Mouse (Mus musculus): ENCODE results near the gene Zfp710. TPM values are rescaled to one million over a fixed set of nuclear protein-coding genes. Genes with fewer than 3 reads are reported as not detected.
A peak's percentile ranks its signal among the peaks of the same experiment; 100 is the strongest.

Gene Zfp710
- polyA plus RNA-seq, 1 experiment from 2014 or later = 9.4 TPM

DNA sequence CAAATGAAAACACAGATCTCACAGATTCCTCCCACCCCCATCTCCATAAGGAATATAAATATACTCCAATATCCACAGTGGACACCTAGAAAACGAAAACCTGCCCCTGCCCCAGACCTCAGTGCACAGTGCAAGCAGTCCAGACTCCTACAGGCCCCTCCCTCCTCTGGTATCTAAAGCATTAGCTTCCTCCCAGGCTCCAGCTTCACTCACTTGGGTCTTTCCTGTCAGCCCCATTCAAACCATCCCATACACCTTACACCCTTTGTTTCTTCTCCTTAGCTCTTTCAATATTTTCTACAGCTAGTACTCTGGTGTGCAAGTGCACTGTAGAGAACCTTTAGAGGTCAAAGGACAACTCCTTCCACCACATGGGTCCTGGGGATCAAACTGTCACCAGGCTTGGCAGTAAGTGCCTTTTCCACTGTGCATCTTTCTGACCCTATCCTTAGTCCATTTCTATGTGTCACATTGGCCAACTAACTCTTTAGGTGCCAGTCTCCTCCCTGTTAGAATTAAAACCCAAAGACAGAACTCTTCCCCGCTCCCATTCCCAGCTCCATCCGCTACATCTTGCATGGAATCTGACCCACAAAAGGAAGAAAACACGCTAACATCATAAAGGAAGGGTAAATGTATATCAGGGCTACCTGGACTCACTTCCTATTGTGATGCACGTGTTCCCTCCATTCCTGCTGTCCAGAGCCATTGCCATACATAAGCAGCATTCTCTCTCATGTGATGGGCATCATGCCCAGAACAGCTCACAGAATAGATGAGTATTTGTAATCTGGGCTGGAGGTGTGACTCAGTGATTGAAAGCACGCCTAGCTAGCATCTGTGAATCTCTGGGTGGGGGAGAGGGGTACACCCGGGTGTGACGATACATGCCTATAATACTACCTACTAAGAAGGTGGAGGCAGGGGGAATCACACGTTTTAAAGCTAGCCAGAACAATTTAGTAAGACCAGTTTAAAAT is 86.7 kb downstream of the Zfp710 start:
- H3K4me1 ChIP-seq (replicated peaks) = peaks cover 64% of the 10 kb centered on the region
- H3K4me3 ChIP-seq = peak overlapping the region; percentile 86
- peak overlapping the region; percentile 31; the same call in 1 of the 2 replicates for H3K9ac ChIP-seq
- peak overlapping the region; percentile 100 for H3K27ac ChIP-seq
- H3K36me3 ChIP-seq = peaks cover 15% of the 10 kb centered on the region
- 49% methylated on average over 9 of the region's 9 CpGs for WGBS
- H3K27me3 ChIP-seq = no peaks in the 10 kb centered on the region
- peak overlapping the region; percentile 88 for H3K4me2 ChIP-seq
- no peaks in the 10 kb centered on the region for H3K9me3 ChIP-seq (replicated peaks)
- no peak for ATAC-seq (replicated peaks; ENCODE audit: insufficient number of reproducible peaks, insufficient read depth, low FRiP score, low read depth)

GRCm38 (mm10) chr7:80113989-80114388 is 89.4 kb downstream of the Zfp710 start:
- H3K4me3 ChIP-seq = peak overlapping the region; percentile 86
- H3K36me3 ChIP-seq = peaks cover 15% of the 10 kb centered on the region
- H3K27ac ChIP-seq = peak overlapping the region; percentile 100
- no peak for ATAC-seq (replicated peaks; ENCODE audit: insufficient number of reproducible peaks, insufficient read depth, low FRiP score, low read depth)
- no peaks in the 10 kb centered on the region for H3K9me3 ChIP-seq (replicated peaks)
- H3K9ac ChIP-seq = peak overlapping the region; percentile 99
- no peaks in the 10 kb centered on the region for H3K27me3 ChIP-seq
- peak overlapping the region; percentile 88 for H3K4me2 ChIP-seq
- H3K4me1 ChIP-seq (replicated peaks) = peaks cover 68% of the 10 kb centered on the region
- WGBS = 7% methylated on average over 10 of the region's 10 CpGs

GRCm38 (mm10) chr7:80114451-80115223 is 90.0 kb downstream of the Zfp710 start:
- no peaks in the 10 kb centered on the region for H3K9me3 ChIP-seq (replicated peaks)
- peak overlapping the region; percentile 99 for H3K9ac ChIP-seq

GRCm38 (mm10) chr7:80115224-80115590 is 90.6 kb downstream of the Zfp710 start, which contains the start of gene Idh2:
Idh2 (minus strand) TSS chr7:80115392.
- WGBS = under 1% methylated on average over 29 of the region's 29 CpGs
- H3K27ac ChIP-seq = peak within 1 kb of the TSS; percentile 100
- H3K27me3 ChIP-seq = no peaks in the 10 kb centered on the region
- no peaks in the 10 kb centered on the region for H3K9me3 ChIP-seq (replicated peaks)
- H3K4me2 ChIP-seq = peak within 1 kb of the TSS; percentile 88
- peak within 1 kb of the TSS; percentile 99 for H3K9ac ChIP-seq
- peaks cover 68% of the 10 kb centered on the region for H3K4me1 ChIP-seq (replicated peaks)
- peak; percentile 95 for ATAC-seq (replicated peaks; ENCODE audit: insufficient number of reproducible peaks, insufficient read depth, low FRiP score, low read depth)
- H3K4me3 ChIP-seq = peak within 1 kb of the TSS; percentile 86
- peaks cover 10% of the 10 kb centered on the region; the same call in 1 of the 2 replicates for H3K36me3 ChIP-seq

More at GRCm38 (mm10) chr7:80114451-80115223, 90.0 kb downstream of the Zfp710 start:
- H3K4me2 ChIP-seq = peak overlapping the region; percentile 88
- ATAC-seq (replicated peaks; ENCODE audit: insufficient number of reproducible peaks, insufficient read depth, low FRiP score, low read depth) = peak; percentile 78
- no peaks in the 10 kb centered on the region for H3K27me3 ChIP-seq
- H3K36me3 ChIP-seq = peaks cover 14% of the 10 kb centered on the region
- H3K4me1 ChIP-seq (replicated peaks) = peaks cover 67% of the 10 kb centered on the region
- peak overlapping the region; percentile 86 for H3K4me3 ChIP-seq
- H3K27ac ChIP-seq = peak overlapping the region; percentile 100
- WGBS = under 1% methylated on average over 50 of the region's 52 CpGs

DNA sequence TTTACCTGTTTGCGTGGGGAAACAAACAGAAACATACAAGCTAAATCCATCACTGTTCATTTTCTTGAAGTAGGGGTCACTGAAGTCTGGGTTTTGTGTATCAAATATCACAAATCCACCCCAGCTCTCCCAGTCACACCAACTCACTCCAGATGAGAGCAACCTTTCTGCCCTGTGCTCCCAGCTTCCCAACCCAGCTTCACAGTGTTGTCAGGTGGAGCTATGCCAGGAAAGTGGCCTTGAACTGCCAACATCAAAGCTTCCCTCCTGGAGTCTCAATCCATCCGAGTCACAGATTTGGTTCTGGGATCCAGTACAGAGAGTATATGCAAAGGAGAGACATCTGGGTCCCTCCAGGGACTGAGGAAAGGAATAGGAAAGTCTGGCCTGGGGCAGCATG is 91.5 kb downstream of the Zfp710 start:
- no peak for ATAC-seq (replicated peaks; ENCODE audit: insufficient number of reproducible peaks, insufficient read depth, low FRiP score, low read depth)
- peak overlapping the region; percentile 100 for H3K27ac ChIP-seq
- peak overlapping the region; percentile 88 for H3K4me2 ChIP-seq
- H3K9ac ChIP-seq = 0 out of 2 replicates have a peak overlapping the region, but pooled peaks have one; percentile 1
- WGBS = 49% methylated on average over 2 of the region's 2 CpGs
- H3K4me1 ChIP-seq (replicated peaks) = peaks cover 68% of the 10 kb centered on the region
- 0 out of 2 replicates have a peak, but pooled peaks cover 5% of the 10 kb centered on the region for H3K36me3 ChIP-seq
- H3K9me3 ChIP-seq (replicated peaks) = no peaks in the 10 kb centered on the region
- no peaks in the 10 kb centered on the region for H3K27me3 ChIP-seq
- peak overlapping the region; percentile 86 for H3K4me3 ChIP-seq

DNA sequence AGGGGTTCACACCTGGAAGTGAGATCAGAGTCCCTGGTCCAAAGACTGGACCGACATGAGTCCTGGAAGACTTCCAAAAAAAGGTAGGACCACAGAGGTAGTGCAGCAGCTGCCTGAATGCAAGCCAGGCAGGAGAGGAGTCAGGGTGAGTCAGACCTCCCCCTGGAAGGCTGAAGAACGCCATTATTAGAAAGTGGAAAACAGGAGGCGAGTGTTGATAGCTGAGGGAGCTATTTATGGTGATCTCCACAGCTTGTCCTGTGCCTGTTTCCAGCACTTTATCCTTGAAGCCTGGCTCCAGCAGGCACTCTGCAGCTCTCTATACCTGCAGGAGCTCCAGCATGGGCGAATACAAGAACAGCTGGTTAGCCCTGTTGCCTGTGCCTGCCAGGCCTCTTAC is 94.6 kb downstream of the Zfp710 start:
- no peaks in the 10 kb centered on the region for H3K9me3 ChIP-seq (replicated peaks)
- WGBS = 19% methylated on average over 4 of the region's 4 CpGs
- no peak overlapping the region for H3K9ac ChIP-seq
- peak overlapping the region; percentile 89 for H3K27ac ChIP-seq
- ATAC-seq (replicated peaks; ENCODE audit: insufficient number of reproducible peaks, insufficient read depth, low FRiP score, low read depth) = 0 out of 2 replicates have a peak, but pooled peaks have one; percentile 1
- H3K36me3 ChIP-seq = no peaks in the 10 kb centered on the region
- H3K4me3 ChIP-seq = no peak overlapping the region
- H3K4me2 ChIP-seq = 0 out of 2 replicates have a peak overlapping the region, but pooled peaks have one; percentile 8
- peaks cover 57% of the 10 kb centered on the region for H3K4me1 ChIP-seq (replicated peaks)
- H3K27me3 ChIP-seq = no peaks in the 10 kb centered on the region

- H3K27me3 ChIP-seq = no peaks in the 10 kb centered on the region
- no peak overlapping the region for H3K4me2 ChIP-seq
- H3K36me3 ChIP-seq = no peaks in the 10 kb centered on the region
- peak; percentile 92 for ATAC-seq (replicated peaks; ENCODE audit: insufficient number of reproducible peaks, insufficient read depth, low FRiP score, low read depth)
- WGBS = 25% methylated on average over 5 of the region's 5 CpGs
- peaks cover 55% of the 10 kb centered on the region for H3K4me1 ChIP-seq (replicated peaks)
- no peak overlapping the region for H3K4me3 ChIP-seq
- no peaks in the 10 kb centered on the region for H3K9me3 ChIP-seq (replicated peaks)
- H3K27ac ChIP-seq = peak overlapping the region; percentile 89
- no peak overlapping the region for H3K9ac ChIP-seq
These were observed 96.5 kb downstream of the Zfp710 start for GRCm38 (mm10) chr7:80121083-80121482.

DNA sequence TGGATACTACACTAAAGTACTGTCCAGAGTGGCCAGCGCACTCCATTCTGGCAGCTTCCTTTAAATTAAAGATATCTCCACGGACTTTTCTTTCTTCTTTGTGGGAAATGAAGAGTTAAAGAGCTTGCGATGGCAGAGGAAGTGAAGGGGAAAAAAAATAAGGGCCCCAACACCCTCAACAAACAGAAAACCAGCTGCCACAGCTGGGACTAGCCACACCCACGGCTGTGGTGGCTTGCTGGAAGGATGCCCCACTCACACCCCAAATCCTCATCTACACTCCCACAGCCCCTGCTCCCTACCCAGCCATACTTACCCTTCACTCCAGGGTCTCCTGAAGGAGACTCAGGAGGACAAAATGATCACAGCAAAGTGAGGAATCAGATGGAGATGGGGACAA is 98.5 kb downstream of the Zfp710 start:
- Histone ChIP-seq H3K4me1 (replicated peaks) (peaks cover 46% of the 10 kb centered on the region), H3K27ac (0 out of 2 replicates have a peak overlapping the region, but pooled peaks have one; percentile 17)
- 47% methylated on average over 4 of the region's 4 CpGs for WGBS

DNA sequence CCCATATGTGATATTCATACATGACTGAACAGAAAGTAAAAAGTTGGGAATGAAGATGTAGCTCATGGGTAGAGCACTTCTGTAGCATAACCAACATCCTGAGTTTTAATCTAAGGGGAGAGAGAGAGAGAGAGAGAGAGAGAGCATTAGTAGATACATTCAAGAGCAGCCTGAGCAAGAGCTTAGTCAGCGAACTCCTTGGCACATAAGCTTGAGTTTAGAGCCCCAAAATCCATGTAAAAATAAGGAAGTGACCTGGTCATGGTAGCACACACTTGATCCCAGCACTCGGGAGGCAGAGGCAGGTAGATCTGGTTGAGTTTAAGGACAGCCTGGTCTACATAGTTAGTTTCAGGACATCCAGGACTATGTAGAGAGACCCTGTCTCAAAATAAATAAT is 99.1 kb downstream of the Zfp710 start:
- Histone ChIP-seq H3K9ac (no peak overlapping the region), H3K27me3 (no peaks in the 10 kb centered on the region), H3K4me2 (no peak overlapping the region), H3K27ac (0 out of 2 replicates have a peak overlapping the region, but pooled peaks have one; percentile 17), H3K4me3 (no peak overlapping the region), H3K36me3 (no peaks in the 10 kb centered on the region), H3K9me3 (replicated peaks) (no peaks in the 10 kb centered on the region), H3K4me1 (replicated peaks) (peaks cover 44% of the 10 kb centered on the region)
- WGBS = 88% methylated on average over 2 of the region's 2 CpGs
- no peak for ATAC-seq (replicated peaks; ENCODE audit: insufficient number of reproducible peaks, insufficient read depth, low FRiP score, low read depth)

More for the DNA sequence above, 98.5 kb downstream of the Zfp710 start:
- no peaks in the 10 kb centered on the region for H3K27me3 ChIP-seq
- H3K36me3 ChIP-seq = no peaks in the 10 kb centered on the region
- no peak for ATAC-seq (replicated peaks; ENCODE audit: insufficient number of reproducible peaks, insufficient read depth, low FRiP score, low read depth)
- no peak overlapping the region for H3K9ac ChIP-seq
- no peak overlapping the region for H3K4me3 ChIP-seq
- no peak overlapping the region for H3K4me2 ChIP-seq
- H3K9me3 ChIP-seq (replicated peaks) = no peaks in the 10 kb centered on the region

GRCm38 (mm10) chr7:80129278-80129677 is 104.7 kb downstream of the Zfp710 start:
- ATAC-seq (replicated peaks; ENCODE audit: insufficient number of reproducible peaks, insufficient read depth, low FRiP score, low read depth) = no peak
- Histone ChIP-seq H3K36me3 (no peaks in the 10 kb centered on the region), H3K9ac (peak overlapping the region; percentile 27; the same call in 1 of the 2 replicates), H3K4me3 (no peak overlapping the region), H3K4me2 (no peak overlapping the region), H3K27ac (peak overlapping the region; percentile 98), H3K27me3 (no peaks in the 10 kb centered on the region), H3K9me3 (replicated peaks) (no peaks in the 10 kb centered on the region), H3K4me1 (replicated peaks) (peaks cover 32% of the 10 kb centered on the region)
- 51% methylated on average over 4 of the region's 4 CpGs for WGBS
